Mouse (Mus musculus) C2C12 (cell line): ENCODE data around the gene Vasn. TPM values are rescaled to one million over a fixed set of nuclear protein-coding genes. Genes with fewer than 3 reads are reported as not detected.

Experiments
- H3K27me3 ChIP-seq: one replicate; pipeline ENCODE4 v1.6.1; 2011; ENCODE audit not compliant: control insufficient read depth, insufficient read depth, insufficient read length
- H3K36me3 ChIP-seq: one replicate; pipeline ENCODE4 v1.6.1; 2011; ENCODE audit not compliant: control insufficient read depth, insufficient read depth
- H3K4me3 ChIP-seq: one replicate; pipeline ENCODE4 v1.5.1; 2011; ENCODE audit warnings: mild to moderate bottlenecking, control low read depth; ENCODE audit not compliant: poor library complexity, insufficient read depth, severe bottlenecking
- H3K79me2 ChIP-seq: one replicate; pipeline ENCODE4 v1.6.1; 2011; ENCODE audit not compliant: control insufficient read depth, insufficient read depth
- H3K79me3 ChIP-seq: one replicate; pipeline ENCODE4 v1.6.1; 2011; ENCODE audit warnings: low read depth, control low read depth
- H3ac ChIP-seq: one replicate; pipeline ENCODE3; 2011; ENCODE audit warnings: low read depth; ENCODE audit not compliant: control insufficient read depth, insufficient read length
- CEBPB ChIP-seq: IDR thresholded peaks from one replicate; pipeline ENCODE4 v1.6.1; 2011; ENCODE audit warnings: low read depth, mild to moderate bottlenecking, control low read depth, moderate library complexity
- CTCF ChIP-seq: IDR thresholded peaks from one replicate; pipeline ENCODE4 v1.5.1; 2011; ENCODE audit not compliant: control insufficient read depth, insufficient read depth, insufficient read length
- FOSL1 ChIP-seq: IDR thresholded peaks from one replicate; pipeline ENCODE4 v1.8.0; 2011; ENCODE audit warnings: mild to moderate bottlenecking, low read length; ENCODE audit not compliant: poor library complexity, insufficient read depth, severe bottlenecking
- MAX ChIP-seq: IDR thresholded peaks from one replicate; pipeline ENCODE4 v1.6.1; 2011; ENCODE audit warnings: mild to moderate bottlenecking, control low read depth
- MYOD1 ChIP-seq: IDR thresholded peaks from one replicate; pipeline ENCODE4 v1.6.1; 2011; ENCODE audit warnings: low read depth; ENCODE audit not compliant: control insufficient read depth, insufficient read length
- MYOG ChIP-seq: IDR thresholded peaks from one replicate; pipeline ENCODE4 v1.6.1; 2011; ENCODE audit not compliant: control insufficient read depth, insufficient read length; ENCODE audit errors: extremely low read depth
- USF1 ChIP-seq: IDR thresholded peaks from one replicate; pipeline ENCODE4 v1.6.1; 2011; ENCODE audit warnings: low read depth, mild to moderate bottlenecking, control low read depth, moderate library complexity
- polyA plus RNA-seq: library from polyadenylated mRNA; unstranded; fragments of >200 nt; fragmentation: generic; extraction: Trizol; gene quantifications from one replicate; pipeline ENCODE4 v1.2.1, GENCODE M21; 2012; ENCODE audit warnings: missing spikeins

The Vasn gene
- polyA plus RNA-seq, 1 experiment: 49.6 TPM

DNA sequence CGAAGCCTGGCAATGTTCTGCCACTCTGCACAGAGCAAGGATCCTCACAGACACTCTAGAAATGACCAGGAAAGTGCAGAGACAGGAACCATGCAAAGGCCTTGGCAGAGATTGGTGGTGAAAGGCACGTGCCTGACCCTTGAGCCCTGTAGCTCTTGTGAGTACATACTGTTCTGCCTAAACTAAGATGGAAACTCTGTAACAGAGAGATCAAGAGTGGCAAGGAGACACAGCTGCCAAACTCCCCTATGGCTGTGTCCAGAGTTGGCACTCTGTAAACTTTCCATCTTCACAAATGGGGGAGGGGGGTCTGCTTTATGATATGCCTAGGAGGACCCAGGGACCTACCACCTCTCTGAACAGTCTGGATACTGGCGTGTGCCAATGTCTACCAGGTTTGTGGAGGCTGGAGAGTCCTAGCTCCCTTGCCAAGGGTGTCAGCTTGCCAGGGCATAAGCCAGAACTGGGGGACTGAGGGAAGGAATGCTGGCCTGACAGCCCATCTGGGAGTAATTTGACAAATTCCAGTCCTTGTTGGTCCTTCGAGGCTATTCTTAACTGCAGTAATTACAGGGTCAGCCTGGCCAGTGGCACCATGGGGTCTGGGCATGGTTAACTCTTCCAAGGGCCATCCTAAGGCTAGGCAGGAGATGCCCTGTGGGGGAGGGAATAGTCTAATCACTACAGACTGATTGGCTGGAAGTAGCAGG is 13.1 kb downstream of the Vasn start:
- TF ChIP-seq CEBPB: no peak
- no peak overlapping the region for H3K4me3 ChIP-seq
- peaks cover 28% of the 10 kb centered on the region for H3K79me3 ChIP-seq
- no peaks in the 10 kb centered on the region for H3K27me3 ChIP-seq
- H3K36me3 ChIP-seq: peaks cover 64% of the 10 kb centered on the region
- H3ac ChIP-seq: no peak overlapping the region
- peaks cover 50% of the 10 kb centered on the region for H3K79me2 ChIP-seq

GRCm38 (mm10) chr16:4654706-4655105 is 15.0 kb downstream of the Vasn start:
- Histone ChIP-seq H3K79me3 (peaks cover 14% of the 10 kb centered on the region), H3K4me3 (no peak overlapping the region), H3K27me3 (no peaks in the 10 kb centered on the region), H3ac (no peak overlapping the region), H3K79me2 (peaks cover 32% of the 10 kb centered on the region), H3K36me3 (peaks cover 48% of the 10 kb centered on the region)
- TF ChIP-seq MAX (no peak), CEBPB (no peak), USF1 (no peak), CTCF (no peak), MYOG (no peak), MYOD1 (no peak), FOSL1 (no peak)

- TF ChIP-seq MYOG (no peak), MAX (no peak), FOSL1 (no peak), MYOD1 (no peak), CEBPB (no peak), USF1 (no peak), CTCF (no peak)
- H3K36me3 ChIP-seq: peaks cover 42% of the 10 kb centered on the region
- peaks cover 26% of the 10 kb centered on the region for H3K79me2 ChIP-seq
Measured at GRCm38 (mm10) chr16:4655251-4655734, 15.6 kb downstream of the Vasn start.

GRCm38 (mm10) chr16:4655764-4656570 is 16.2 kb downstream of the Vasn start:
- H3K79me2 ChIP-seq: peaks cover 19% of the 10 kb centered on the region
- H3ac ChIP-seq: no peak overlapping the region
- H3K27me3 ChIP-seq: no peaks in the 10 kb centered on the region
- no peak overlapping the region for H3K4me3 ChIP-seq
- H3K79me3 ChIP-seq: peaks cover 7% of the 10 kb centered on the region
- H3K36me3 ChIP-seq: peaks cover 35% of the 10 kb centered on the region
- TF ChIP-seq MAX (no peak), CEBPB (no peak), CTCF (no peak), MYOG (no peak), FOSL1 (no peak), MYOD1 (no peak), USF1 (no peak)

More at GRCm38 (mm10) chr16:4655251-4655734, 15.6 kb downstream of the Vasn start:
- Histone ChIP-seq H3K79me3 (peaks cover 12% of the 10 kb centered on the region), H3K4me3 (no peak overlapping the region), H3ac (no peak overlapping the region), H3K27me3 (no peaks in the 10 kb centered on the region)

DNA sequence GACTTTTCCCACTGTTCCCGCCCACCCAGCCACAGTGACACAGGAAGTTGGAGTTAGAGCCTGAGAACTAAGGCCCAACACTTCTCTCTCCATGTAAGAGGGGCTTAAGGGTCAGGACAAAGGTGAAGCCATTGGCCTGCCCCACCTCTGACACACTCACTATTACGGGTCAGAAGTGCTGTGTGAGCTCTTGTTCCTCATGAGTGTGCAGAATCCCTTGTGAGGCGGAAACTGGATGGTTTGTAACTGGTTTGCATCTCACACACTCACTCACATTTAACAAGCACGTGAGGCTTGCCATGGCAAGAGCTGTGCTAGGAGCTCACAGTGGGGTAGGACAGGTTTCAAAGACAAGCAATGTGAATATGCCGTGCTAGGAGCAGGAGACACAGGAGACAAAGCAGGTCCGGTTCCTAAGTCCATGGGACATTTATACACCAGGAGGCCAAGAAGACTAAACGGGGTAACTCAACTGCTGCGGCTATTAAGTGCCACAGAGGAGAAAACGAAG is 16.9 kb downstream of the Vasn start:
- peaks cover 2% of the 10 kb centered on the region for H3K79me3 ChIP-seq
- peaks cover 12% of the 10 kb centered on the region for H3K79me2 ChIP-seq
- H3K36me3 ChIP-seq: peaks cover 28% of the 10 kb centered on the region
- no peak overlapping the region for H3ac ChIP-seq
- no peak for TF ChIP-seq CTCF
- no peak for TF ChIP-seq CEBPB
- no peak for TF ChIP-seq MYOG
- no peak for TF ChIP-seq FOSL1
- TF ChIP-seq USF1: no peak
- no peak for TF ChIP-seq MYOD1
- TF ChIP-seq MAX: no peak
- no peak overlapping the region for H3K4me3 ChIP-seq
- H3K27me3 ChIP-seq: no peaks in the 10 kb centered on the region
